Mouse (Mus musculus): ENCODE measurements around the gene Slc35d1. TPM values are rescaled to one million over a fixed set of nuclear protein-coding genes. Genes with fewer than 3 reads are reported as not detected.
A peak's percentile ranks its signal among the peaks of the same experiment; 100 is the strongest.
"Not testable (repeated sequence)": the region's sequence is repeated elsewhere in the genome, so short reads cannot be mapped to it uniquely, and the experiment has no call there.

Slc35d1 gene
- polyA plus RNA-seq, 1 experiment from 2014 or later: 5.4 TPM

DNA sequence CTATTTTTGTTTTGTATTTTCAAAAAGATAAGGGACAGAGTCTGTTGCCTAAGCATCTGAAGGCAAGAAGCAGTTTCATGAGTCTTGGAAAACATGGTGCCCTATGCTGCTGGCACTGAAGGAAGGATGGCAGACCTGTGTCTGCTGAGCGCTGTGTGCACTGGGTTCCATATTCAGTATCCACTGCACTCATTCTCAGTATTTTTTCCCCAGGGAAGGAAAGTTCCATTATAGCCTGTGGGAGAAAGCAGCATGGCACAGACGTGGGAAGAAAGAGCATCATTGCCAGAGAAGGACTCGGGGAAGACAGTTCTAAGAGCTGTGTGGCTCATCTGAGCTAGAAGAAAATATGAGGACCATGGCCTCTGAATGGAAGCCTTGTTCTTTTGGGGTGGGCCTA is 43.7 kb downstream of the Slc35d1 start:
- peaks cover 11% of the 10 kb centered on the region; the same call in 1 of the 2 replicates for H3K36me3 ChIP-seq (ENCODE audit: control insufficient read depth, insufficient read depth, low read length)
- H3K27ac ChIP-seq (ENCODE audit: low read length): no peak overlapping the region
- no peak overlapping the region for H3K4me3 ChIP-seq (ENCODE audit: low read length)
- no peaks in the 10 kb centered on the region for H3K4me1 ChIP-seq (ENCODE audit: control insufficient read depth, insufficient read depth, low read length)
- no peaks in the 10 kb centered on the region for H3K9me3 ChIP-seq (ENCODE audit: control insufficient read depth, low read length)
- H3K4me2 ChIP-seq (ENCODE audit: low read depth, low read length): no peak overlapping the region
- WGBS: 90% methylated on average over 3 of the region's 3 CpGs
- no peak overlapping the region for H3K9ac ChIP-seq (ENCODE audit: low read depth, low read length)
- no peaks in the 10 kb centered on the region for H3K27me3 ChIP-seq (replicated peaks; ENCODE audit: control insufficient read depth, insufficient read depth, low read length)
- no peak for ATAC-seq

DNA sequence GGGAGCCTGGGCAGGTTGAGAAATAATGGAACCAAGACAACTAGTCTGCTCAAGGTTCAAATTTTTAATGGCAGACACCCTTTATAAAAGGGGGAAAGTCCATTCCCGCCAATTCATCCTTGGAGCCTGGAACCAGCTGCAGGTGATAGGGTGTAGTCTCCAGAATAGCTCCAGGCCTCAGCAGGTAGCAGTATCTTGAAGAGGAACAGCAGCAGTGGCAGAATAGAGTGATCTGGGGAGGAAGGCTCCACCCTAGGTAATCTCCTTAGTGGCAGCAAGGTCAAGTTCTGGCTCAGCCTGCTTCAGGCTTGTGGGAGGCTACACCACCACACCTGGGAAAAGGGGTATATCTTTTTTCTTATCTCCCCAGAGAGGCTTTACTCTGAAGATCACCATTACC is 48.8 kb downstream of the Slc35d1 start:
- H3K9me3 ChIP-seq (ENCODE audit: control insufficient read depth, low read length); H3K27me3 ChIP-seq (replicated peaks; ENCODE audit: control insufficient read depth, insufficient read depth, low read length); H3K9ac ChIP-seq (ENCODE audit: low read depth, low read length); H3K4me1 ChIP-seq (ENCODE audit: control insufficient read depth, insufficient read depth, low read length); H3K36me3 ChIP-seq (ENCODE audit: control insufficient read depth, insufficient read depth, low read length); H3K27ac ChIP-seq (ENCODE audit: low read length); H3K4me2 ChIP-seq (ENCODE audit: low read depth, low read length); H3K4me3 ChIP-seq (ENCODE audit: low read length): not testable (repeated sequence)
- 94% methylated on average over 1 of the region's 1 CpGs for WGBS
- ATAC-seq: 0 out of 2 replicates have a peak, but pooled peaks have one; percentile 23

DNA sequence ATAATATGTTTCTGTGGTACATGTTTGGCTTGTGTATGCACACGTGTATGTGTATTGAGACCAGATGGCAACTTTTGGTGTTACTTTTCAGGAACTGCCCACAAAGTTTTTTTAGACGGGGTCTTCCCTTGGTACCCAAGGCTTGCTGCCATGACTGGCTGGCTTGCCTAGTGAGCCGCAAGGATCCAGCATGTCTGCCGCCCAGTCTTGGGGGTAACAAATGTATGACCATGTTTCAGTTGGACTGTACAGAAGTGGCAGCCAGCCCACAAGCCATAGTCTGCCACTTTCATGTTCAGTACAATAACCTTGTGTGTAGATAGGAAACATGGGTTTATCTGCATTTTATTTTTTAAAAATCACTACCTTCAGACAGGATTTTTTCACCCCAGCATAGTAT is 56.2 kb downstream of the Slc35d1 start:
- no peaks in the 10 kb centered on the region for H3K9me3 ChIP-seq (ENCODE audit: control insufficient read depth, low read length)
- no peak overlapping the region for H3K9ac ChIP-seq (ENCODE audit: low read depth, low read length)
- peaks cover 10% of the 10 kb centered on the region; the same call in 1 of the 2 replicates for H3K36me3 ChIP-seq (ENCODE audit: control insufficient read depth, insufficient read depth, low read length)
- no peak overlapping the region for H3K27ac ChIP-seq (ENCODE audit: low read length)
- 95% methylated on average over 4 of the region's 4 CpGs for WGBS
- no peaks in the 10 kb centered on the region for H3K27me3 ChIP-seq (replicated peaks; ENCODE audit: control insufficient read depth, insufficient read depth, low read length)
- H3K4me3 ChIP-seq (ENCODE audit: low read length): no peak overlapping the region
- no peak for ATAC-seq
- H3K4me1 ChIP-seq (ENCODE audit: control insufficient read depth, insufficient read depth, low read length): no peaks in the 10 kb centered on the region
- H3K4me2 ChIP-seq (ENCODE audit: low read depth, low read length): no peak overlapping the region

DNA sequence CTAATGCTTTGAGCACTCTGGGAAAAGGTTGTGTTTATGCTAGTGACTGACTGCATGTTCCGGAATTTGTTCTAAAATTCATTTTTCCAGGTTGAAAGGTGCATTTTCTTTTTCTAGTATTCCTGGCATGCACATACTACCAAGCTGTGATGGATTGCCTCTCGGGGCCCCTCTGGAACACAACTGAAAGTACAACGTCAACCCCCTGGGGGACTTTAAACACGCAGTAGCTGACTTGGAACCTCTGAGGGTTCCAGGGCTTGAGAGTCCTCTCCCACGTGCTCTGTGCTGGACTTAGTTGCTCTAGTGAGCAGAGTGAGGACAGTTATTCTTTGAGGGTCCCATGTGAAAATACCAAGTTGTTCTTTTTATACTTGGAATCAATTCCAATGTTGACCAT is 63.0 kb downstream of the Slc35d1 start:
- WGBS: 87% methylated on average over 5 of the region's 5 CpGs
- H3K4me2 ChIP-seq (ENCODE audit: low read depth, low read length): no peak overlapping the region
- H3K9ac ChIP-seq (ENCODE audit: low read depth, low read length): no peak overlapping the region
- H3K27me3 ChIP-seq (replicated peaks; ENCODE audit: control insufficient read depth, insufficient read depth, low read length): no peaks in the 10 kb centered on the region
- H3K4me1 ChIP-seq (ENCODE audit: control insufficient read depth, insufficient read depth, low read length): no peaks in the 10 kb centered on the region
- ATAC-seq: no peak
- H3K9me3 ChIP-seq (ENCODE audit: control insufficient read depth, low read length): no peaks in the 10 kb centered on the region
- H3K4me3 ChIP-seq (ENCODE audit: low read length): no peak overlapping the region
- peaks cover 22% of the 10 kb centered on the region for H3K36me3 ChIP-seq (ENCODE audit: control insufficient read depth, insufficient read depth, low read length)
- H3K27ac ChIP-seq (ENCODE audit: low read length): no peak overlapping the region

DNA sequence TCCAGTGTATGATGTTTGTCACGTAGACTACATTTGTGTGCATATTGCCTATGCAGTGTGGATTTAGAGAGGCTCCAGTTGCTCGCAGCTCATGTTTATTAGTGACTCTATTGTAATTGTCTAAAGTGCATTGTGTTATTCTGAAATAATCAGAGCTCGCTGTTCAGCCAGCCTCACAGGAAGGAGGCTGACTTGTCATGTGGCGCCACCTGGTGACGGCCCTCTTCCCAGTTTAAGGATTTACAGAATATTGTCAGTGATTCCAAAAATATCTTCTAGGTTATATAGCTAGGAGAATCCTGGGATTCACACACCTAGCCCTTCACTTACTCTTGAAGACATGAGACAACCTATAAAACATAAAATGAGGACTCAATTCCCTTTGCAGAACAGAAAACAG is 68.6 kb downstream of the Slc35d1 start:
- Histone ChIP-seq H3K27ac (ENCODE audit: low read length) (no peak overlapping the region), H3K27me3 (replicated peaks; ENCODE audit: control insufficient read depth, insufficient read depth, low read length) (no peaks in the 10 kb centered on the region), H3K9ac (ENCODE audit: low read depth, low read length) (no peak overlapping the region), H3K4me1 (ENCODE audit: control insufficient read depth, insufficient read depth, low read length) (no peaks in the 10 kb centered on the region), H3K36me3 (ENCODE audit: control insufficient read depth, insufficient read depth, low read length) (peaks cover 5% of the 10 kb centered on the region), H3K4me2 (ENCODE audit: low read depth, low read length) (no peak overlapping the region), H3K9me3 (ENCODE audit: control insufficient read depth, low read length) (no peaks in the 10 kb centered on the region), H3K4me3 (ENCODE audit: low read length) (no peak overlapping the region)
- ATAC-seq: no peak
- 38% methylated on average over 5 of the region's 5 CpGs for WGBS

DNA sequence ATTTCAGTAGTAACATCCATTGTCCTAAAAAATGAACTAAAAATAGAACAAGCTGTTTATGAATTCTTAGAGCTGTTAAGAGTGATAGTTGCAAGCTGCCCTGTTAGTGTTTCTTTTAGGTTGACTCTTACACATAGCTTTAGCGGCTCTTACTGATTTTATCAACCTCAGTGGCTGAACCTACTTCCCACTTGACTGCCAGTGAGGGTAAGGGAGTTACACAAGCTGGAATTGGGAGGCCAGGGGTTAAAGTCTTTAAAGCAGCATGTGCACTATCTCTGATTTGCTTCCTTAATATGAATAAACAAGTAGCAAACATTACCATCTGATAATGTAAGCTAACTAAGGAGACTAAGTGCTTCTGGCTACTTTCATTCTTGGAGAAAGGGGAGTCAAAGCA is 78.0 kb downstream of the Slc35d1 start:
- Histone ChIP-seq H3K4me3 (ENCODE audit: low read length) (no peak overlapping the region), H3K4me1 (ENCODE audit: control insufficient read depth, insufficient read depth, low read length) (no peaks in the 10 kb centered on the region), H3K9me3 (ENCODE audit: control insufficient read depth, low read length) (no peaks in the 10 kb centered on the region), H3K27me3 (replicated peaks; ENCODE audit: control insufficient read depth, insufficient read depth, low read length) (no peaks in the 10 kb centered on the region), H3K27ac (ENCODE audit: low read length) (no peak overlapping the region), H3K9ac (ENCODE audit: low read depth, low read length) (no peak overlapping the region), H3K36me3 (ENCODE audit: control insufficient read depth, insufficient read depth, low read length) (no peaks in the 10 kb centered on the region; the same call in 1 of the 2 replicates), H3K4me2 (ENCODE audit: low read depth, low read length) (no peak overlapping the region)
- ATAC-seq: no peak
- 59% methylated on average over 1 of the region's 1 CpGs for WGBS

DNA sequence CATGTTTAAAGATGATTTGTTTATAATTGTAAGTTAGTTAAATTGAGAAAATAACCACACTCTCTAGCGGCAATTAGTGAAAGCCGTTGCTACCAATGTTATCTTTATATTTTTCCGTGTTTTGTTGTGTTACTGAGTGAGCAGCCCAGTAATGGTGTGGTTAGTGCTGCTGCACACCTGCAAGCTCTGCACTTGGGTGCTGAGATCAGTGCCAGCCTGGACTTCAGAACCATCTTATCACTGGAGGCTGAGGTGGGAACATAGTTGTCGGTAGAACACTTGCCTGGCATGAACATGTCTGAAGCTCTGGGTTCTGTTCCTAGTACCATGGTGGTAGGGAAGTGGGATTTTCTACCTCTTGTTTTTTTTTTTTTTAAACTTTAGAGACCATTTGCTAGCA is 88.4 kb downstream of the Slc35d1 start:
- no peaks in the 10 kb centered on the region for H3K27me3 ChIP-seq (replicated peaks; ENCODE audit: control insufficient read depth, insufficient read depth, low read length)
- 77% methylated on average over 4 of the region's 4 CpGs for WGBS
- peaks cover 17% of the 10 kb centered on the region for H3K4me1 ChIP-seq (ENCODE audit: control insufficient read depth, insufficient read depth, low read length)
- H3K9ac ChIP-seq (ENCODE audit: low read depth, low read length): no peak overlapping the region
- H3K36me3 ChIP-seq (ENCODE audit: control insufficient read depth, insufficient read depth, low read length): no peaks in the 10 kb centered on the region
- H3K4me2 ChIP-seq (ENCODE audit: low read depth, low read length): no peak overlapping the region
- ATAC-seq: no peak
- H3K9me3 ChIP-seq (ENCODE audit: control insufficient read depth, low read length): no peaks in the 10 kb centered on the region
- no peak overlapping the region for H3K27ac ChIP-seq (ENCODE audit: low read length)
- H3K4me3 ChIP-seq (ENCODE audit: low read length): no peak overlapping the region

DNA sequence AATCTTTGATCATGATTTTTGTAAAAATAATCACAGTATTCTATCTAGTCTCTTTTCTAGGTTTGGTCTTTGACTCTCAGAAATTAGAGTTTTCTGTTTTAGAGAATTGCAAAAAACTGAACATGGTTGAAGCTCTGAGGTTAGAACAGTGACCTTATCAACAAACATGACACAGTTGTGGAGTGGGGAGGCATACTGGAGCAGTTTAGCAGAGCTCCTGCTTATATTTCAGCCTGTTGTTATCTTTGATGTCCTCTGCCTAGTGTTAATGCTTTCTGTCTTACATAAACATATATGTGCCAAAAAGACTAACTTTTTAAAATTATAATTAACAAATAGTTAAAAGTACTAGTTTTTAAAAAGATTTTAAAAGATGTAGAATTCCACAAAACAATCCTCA is 91.4 kb downstream of the Slc35d1 start:
- no peak overlapping the region for H3K9ac ChIP-seq (ENCODE audit: low read depth, low read length)
- H3K27ac ChIP-seq (ENCODE audit: low read length): no peak overlapping the region
- peaks cover 23% of the 10 kb centered on the region for H3K4me1 ChIP-seq (ENCODE audit: control insufficient read depth, insufficient read depth, low read length)
- no peak for ATAC-seq
- H3K4me3 ChIP-seq (ENCODE audit: low read length): no peak overlapping the region
- H3K4me2 ChIP-seq (ENCODE audit: low read depth, low read length): no peak overlapping the region
- no peaks in the 10 kb centered on the region for H3K36me3 ChIP-seq (ENCODE audit: control insufficient read depth, insufficient read depth, low read length)
- no peaks in the 10 kb centered on the region for H3K9me3 ChIP-seq (ENCODE audit: control insufficient read depth, low read length)
- no peaks in the 10 kb centered on the region for H3K27me3 ChIP-seq (replicated peaks; ENCODE audit: control insufficient read depth, insufficient read depth, low read length)

DNA sequence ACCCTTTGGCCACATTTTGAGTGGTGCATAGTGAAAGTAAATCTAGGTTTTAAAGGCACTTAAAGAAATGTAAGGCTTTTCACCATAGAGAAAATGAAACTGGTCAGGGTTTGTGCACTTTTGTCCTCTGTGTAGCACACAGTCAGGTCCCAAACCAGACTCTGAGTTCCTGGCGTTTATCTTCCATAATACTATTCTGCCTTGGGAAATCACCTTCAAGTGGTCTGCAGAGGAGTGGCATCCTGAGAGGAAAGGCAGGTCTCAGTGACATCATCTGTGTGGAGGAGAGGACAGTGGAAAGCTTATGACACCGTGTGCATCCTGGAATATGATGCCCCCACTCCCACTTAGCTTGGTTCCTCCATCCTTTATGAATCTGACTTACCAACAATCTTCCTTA is 91.9 kb downstream of the Slc35d1 start:
- WGBS: 49% methylated on average over 2 of the region's 2 CpGs
- peaks cover 23% of the 10 kb centered on the region for H3K4me1 ChIP-seq (ENCODE audit: control insufficient read depth, insufficient read depth, low read length)
- no peaks in the 10 kb centered on the region for H3K9me3 ChIP-seq (ENCODE audit: control insufficient read depth, low read length)
- H3K9ac ChIP-seq (ENCODE audit: low read depth, low read length): no peak overlapping the region
- no peak overlapping the region for H3K4me3 ChIP-seq (ENCODE audit: low read length)
- no peaks in the 10 kb centered on the region for H3K36me3 ChIP-seq (ENCODE audit: control insufficient read depth, insufficient read depth, low read length)
- H3K27ac ChIP-seq (ENCODE audit: low read length): no peak overlapping the region
- 0 out of 2 replicates have a peak overlapping the region, but pooled peaks have one; percentile 1 for H3K4me2 ChIP-seq (ENCODE audit: low read depth, low read length)
- ATAC-seq: no peak
- H3K27me3 ChIP-seq (replicated peaks; ENCODE audit: control insufficient read depth, insufficient read depth, low read length): no peaks in the 10 kb centered on the region

DNA sequence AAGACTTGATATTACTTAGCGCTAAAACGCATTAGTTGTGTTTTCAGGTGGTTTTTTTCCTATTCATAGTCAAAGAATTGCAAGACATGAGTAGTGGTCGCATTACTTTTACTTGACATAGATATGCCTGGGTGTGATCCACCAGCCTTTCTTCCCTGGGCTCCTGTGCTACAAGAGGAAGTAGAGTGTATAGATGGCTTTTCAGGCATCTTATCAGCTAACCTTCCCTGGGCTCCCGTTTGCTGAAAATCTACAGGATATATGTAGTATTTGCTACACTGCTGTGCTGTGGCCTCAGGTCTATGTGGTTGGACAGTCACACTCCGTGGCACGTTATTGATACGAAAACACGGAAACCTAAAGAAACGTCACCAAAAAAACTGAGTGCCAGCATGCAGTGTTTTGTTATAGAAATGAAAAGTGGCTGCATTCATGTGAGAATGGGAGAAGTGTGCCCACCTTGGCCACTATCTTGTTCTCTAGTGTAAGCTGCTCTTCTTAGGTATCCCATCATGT is 94.0 kb downstream of the Slc35d1 start:
- no peak for ATAC-seq
- Histone ChIP-seq H3K27me3 (replicated peaks; ENCODE audit: control insufficient read depth, insufficient read depth, low read length) (no peaks in the 10 kb centered on the region), H3K4me2 (ENCODE audit: low read depth, low read length) (peak overlapping the region; percentile 57), H3K36me3 (ENCODE audit: control insufficient read depth, insufficient read depth, low read length) (0 out of 2 replicates have a peak, but pooled peaks cover 3% of the 10 kb centered on the region), H3K9me3 (ENCODE audit: control insufficient read depth, low read length) (no peaks in the 10 kb centered on the region), H3K9ac (ENCODE audit: low read depth, low read length) (no peak overlapping the region), H3K27ac (ENCODE audit: low read length) (no peak overlapping the region), H3K4me1 (ENCODE audit: control insufficient read depth, insufficient read depth, low read length) (peaks cover 17% of the 10 kb centered on the region), H3K4me3 (ENCODE audit: low read length) (peak overlapping the region; percentile 16; the same call in 1 of the 2 replicates)
- WGBS: 80% methylated on average over 9 of the region's 9 CpGs
